Mouse (Mus musculus) activated CD4-positive, CD25-positive, alpha-beta regulatory T cell (primary cell): Measurements from ENCODE around the gene Vdr. TPM values are rescaled to one million over a fixed set of nuclear protein-coding genes. Genes with fewer than 3 reads are reported as not detected.

ENCODE experiments used
- polyA plus RNA-seq, 2 experiments: library from polyadenylated mRNA; unstranded; fragments of 100-300 nt; shearing (Covaris generic); gene quantifications; one replicate each; pipeline ENCODE4 v1.2.1; 2017

The Vdr gene
- 1 to 10 TPM; 1.1 to 9.0 TPM for polyA plus RNA-seq

GRCm38 (mm10) chr15:97910530-97910929 is at the start of gene Vdr:
Vdr (minus strand) TSS chr15:97910630.

GRCm38 (mm10) chr15:97844037-97845034 is 66.1 kb downstream of the Vdr start, which contains the start of gene Hdac7:
Hdac7 (minus strand) TSS chr15:97844502.

Other genes starting within 250 kb of the Vdr start
- 10 to 100 TPM; 27.2 to 60.1 TPM for gene Rpap3, start 204.8 kb downstream of the Vdr start, polyA plus RNA-seq
- gene Endou, start 179.3 kb downstream of the Vdr start, polyA plus RNA-seq: under 1 TPM in 1 of 2 experiments, not detected in 1; 0.70 TPM
- gene Rapgef3, start 142.7 kb downstream of the Vdr start, polyA plus RNA-seq: 1 to 10 TPM in 1 of 2 experiments, under 1 TPM in 1; 0.52 to 3.1 TPM
- gene Slc48a1, start 132.1 kb downstream of the Vdr start, polyA plus RNA-seq: 10 to 100 TPM; 52.2 to 55.2 TPM
- gene Hdac7, start 66.1 kb downstream of the Vdr start, polyA plus RNA-seq: 10 to 100 TPM; 67.9 to 93.6 TPM
- 10 to 100 TPM; 13.1 to 20.8 TPM for gene Tmem106c, start 53.6 kb upstream of the Vdr start, polyA plus RNA-seq
- under 1 TPM in 1 of 2 experiments, not detected in 1; 0.11 TPM for gene Col2a1, start 94.1 kb upstream of the Vdr start, polyA plus RNA-seq
- 10 to 100 TPM in 1 of 2 experiments, 1 to 10 TPM in 1; 9.0 to 13.0 TPM for gene Pfkm, start 182.0 kb upstream of the Vdr start, polyA plus RNA-seq
- 10 to 100 TPM; 42.2 to 54.6 TPM for gene Senp1, start 183.1 kb upstream of the Vdr start, polyA plus RNA-seq